Mouse (Mus musculus) spleen, adult 2 months (tissue): Measurements from ENCODE around the gene Crhr2. TPM values are rescaled to one million over a fixed set of nuclear protein-coding genes. Genes with fewer than 3 reads are reported as not detected.

Source experiments
- DNase-seq, 2 experiments: peaks; one replicate each; pipeline versions ENCODE4 v3.0.0 to v3.0.0-alpha.2; 2012 to 2021; ENCODE audit warnings: low spot score in 2 of 2, low read depth in 1 of 2
- H3K27ac ChIP-seq: fragments of 200-500 bp; 2 replicates; pipeline ENCODE4 v1.5.1; 2012; ENCODE audit warnings: low read length, inconsistent platforms; ENCODE audit not compliant: insufficient read depth
- H3K27me3 ChIP-seq: fragments of 200-500 bp; 2 replicates; pipeline ENCODE4 v1.6.1; 2012; ENCODE audit warnings: mild to moderate bottlenecking, moderate library complexity, low read length, inconsistent platforms; ENCODE audit not compliant: control insufficient read depth, insufficient read depth
- H3K36me3 ChIP-seq: fragments of 200-500 bp; 2 replicates; pipeline ENCODE4 v1.6.1; 2012; ENCODE audit warnings: mild to moderate bottlenecking, low read length, inconsistent platforms; ENCODE audit not compliant: control insufficient read depth, insufficient read depth
- H3K4me1 ChIP-seq: fragments of 200-500 bp; 2 replicates; pipeline ENCODE4 v1.6.1; 2011; ENCODE audit warnings: inconsistent platforms; ENCODE audit not compliant: control insufficient read depth, insufficient read depth, insufficient read length
- H3K4me3 ChIP-seq: fragments of 200-500 bp; 2 replicates; pipeline ENCODE4 v1.5.1; 2011; ENCODE audit warnings: mild to moderate bottlenecking, inconsistent platforms; ENCODE audit not compliant: insufficient read depth, insufficient read length; ENCODE audit errors: extremely low read depth
- CTCF ChIP-seq: fragments of 200-500 bp; IDR thresholded peaks from 2 replicates; pipeline ENCODE4 v1.5.1; 2011; ENCODE audit warnings: mild to moderate bottlenecking, inconsistent platforms; ENCODE audit not compliant: insufficient read depth, insufficient read length, insufficient replicate concordance; ENCODE audit errors: extremely low read depth
- POLR2A ChIP-seq: fragments of 200-500 bp; IDR thresholded peaks from 2 replicates; pipeline ENCODE4 v1.6.1; 2011; ENCODE audit warnings: low read depth, low read length, inconsistent platforms
- WGBS: fragments of 180-500 bp; shearing (Covaris S2); methylation state at CpG from one replicate; pipeline ENCODE4 v1.1.7; 2018; 5-methylcytosine and 5-hydroxymethylcytosine counted together
- polyA plus RNA-seq: library from polyadenylated mRNA; depleted of rRNA; stranded (reverse); fragments of >200 nt; gene quantifications from 2 replicates; pipeline ENCODE4 v1.2.3, GENCODE M21; 2012

Gene Crhr2
- polyA plus RNA-seq, 1 experiment, result 0.07 TPM

DNA sequence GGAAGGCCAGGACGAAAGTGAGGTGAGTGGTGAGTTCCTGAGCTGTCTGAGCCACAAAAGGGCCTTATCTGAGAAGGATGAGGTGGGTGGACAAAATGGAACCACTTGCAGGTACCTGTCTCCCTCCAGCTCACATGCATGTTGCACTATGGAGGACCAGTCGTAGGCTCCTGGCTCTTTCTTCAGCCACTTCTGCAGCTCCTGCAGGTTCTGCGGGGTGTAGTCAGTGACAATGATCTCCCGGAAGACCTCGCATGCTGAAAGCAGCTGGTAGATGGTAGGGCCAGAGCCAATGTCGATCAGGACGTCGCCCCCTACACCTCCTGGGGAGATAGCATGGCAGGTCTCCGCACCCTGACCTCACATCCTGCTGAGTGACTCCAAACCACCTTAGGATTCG, 40.4 kb upstream of the Crhr2 start:
- WGBS, result 80% methylated on average over 10 of the region's 10 CpGs
- H3K27me3 ChIP-seq, result no peaks in the 10 kb centered on the region
- H3K36me3 ChIP-seq, result no peaks in the 10 kb centered on the region
- no peaks in the 10 kb centered on the region for H3K4me1 ChIP-seq
- H3K4me3 ChIP-seq, result no peak overlapping the region
- TF ChIP-seq CTCF, result no peak
- no peak for TF ChIP-seq POLR2A
- DNase-seq, result no peak
- H3K27ac ChIP-seq, result no peak overlapping the region

DNA sequence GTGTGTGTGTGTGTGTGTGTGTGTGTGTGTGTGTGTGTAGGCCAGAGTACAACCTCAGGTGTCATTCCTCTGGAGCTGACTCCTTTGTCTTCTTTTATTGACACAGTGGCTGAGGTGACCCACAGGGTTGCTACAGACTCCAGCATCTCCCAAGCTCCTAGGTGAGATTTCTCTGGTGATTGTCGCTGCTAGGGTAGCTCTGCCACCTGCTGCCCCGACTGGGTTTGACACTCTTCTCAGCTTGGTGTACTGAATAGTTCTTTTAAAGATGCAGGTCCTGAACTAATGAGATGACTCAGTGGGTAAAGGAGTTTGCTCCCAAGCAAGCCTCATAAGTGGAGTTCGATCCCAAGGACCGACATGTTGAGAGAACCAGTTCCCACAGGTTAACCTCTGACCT, 38.8 kb upstream of the Crhr2 start:
- Histone ChIP-seq H3K4me1 (no peaks in the 10 kb centered on the region; the same call in 1 of the 2 replicates), H3K4me3 (no peak overlapping the region), H3K27ac (no peak overlapping the region), H3K36me3 (no peaks in the 10 kb centered on the region), H3K27me3 (no peaks in the 10 kb centered on the region)
- DNase-seq, result no peak
- WGBS, result 64% methylated on average over 4 of the region's 4 CpGs
- TF ChIP-seq CTCF, result no peak
- no peak for TF ChIP-seq POLR2A

- no peak for DNase-seq
- Histone ChIP-seq H3K36me3 (no peaks in the 10 kb centered on the region), H3K4me1 (no peaks in the 10 kb centered on the region; the same call in 1 of the 2 replicates), H3K27ac (no peak overlapping the region), H3K27me3 (no peaks in the 10 kb centered on the region), H3K4me3 (no peak overlapping the region)
- WGBS, result 72% methylated on average over 5 of the region's 5 CpGs
- TF ChIP-seq POLR2A (no peak), CTCF (no peak)
Measured at GRCm38 (mm10) chr6:55169818-55170217, 37.0 kb upstream of the Crhr2 start.

- no peaks in the 10 kb centered on the region for H3K36me3 ChIP-seq
- H3K4me3 ChIP-seq, result no peak overlapping the region
- no peaks in the 10 kb centered on the region; the same call in 1 of the 2 replicates for H3K4me1 ChIP-seq
- 42% methylated on average over 7 of the region's 7 CpGs for WGBS
- no peaks in the 10 kb centered on the region for H3K27me3 ChIP-seq
- no peak for TF ChIP-seq POLR2A
- peak; percentile 79; the same call in 1 of the 2 replicates for TF ChIP-seq CTCF
- peak; percentile 25 to 53 for DNase-seq
- no peak overlapping the region for H3K27ac ChIP-seq
Measured at GRCm38 (mm10) chr6:55166777-55167463, 34.1 kb upstream of the Crhr2 start.

- Histone ChIP-seq H3K4me1 (no peaks in the 10 kb centered on the region; the same call in 1 of the 2 replicates), H3K27me3 (no peaks in the 10 kb centered on the region)
Measured at GRCm38 (mm10) chr6:55163046-55163584, 30.3 kb upstream of the Crhr2 start.

GRCm38 (mm10) chr6:55161311-55161761, 28.5 kb upstream of the Crhr2 start:
- no peak overlapping the region for H3K4me3 ChIP-seq
- H3K4me1 ChIP-seq, result no peaks in the 10 kb centered on the region
- 31% methylated on average over 5 of the region's 5 CpGs for WGBS
- TF ChIP-seq POLR2A, result no peak
- TF ChIP-seq CTCF, result no peak
- no peak for DNase-seq
- no peaks in the 10 kb centered on the region for H3K36me3 ChIP-seq
- H3K27me3 ChIP-seq, result no peaks in the 10 kb centered on the region
- H3K27ac ChIP-seq, result no peak overlapping the region

More at GRCm38 (mm10) chr6:55163046-55163584, 30.3 kb upstream of the Crhr2 start:
- no peak overlapping the region for H3K4me3 ChIP-seq
- DNase-seq, result no peak
- H3K27ac ChIP-seq, result no peak overlapping the region
- H3K36me3 ChIP-seq, result no peaks in the 10 kb centered on the region
- 83% methylated on average over 8 of the region's 8 CpGs for WGBS
- TF ChIP-seq CTCF (no peak), POLR2A (no peak)

- no peaks in the 10 kb centered on the region for H3K36me3 ChIP-seq
- H3K27me3 ChIP-seq, result no peaks in the 10 kb centered on the region
- H3K27ac ChIP-seq, result no peak overlapping the region
- H3K4me1 ChIP-seq, result no peaks in the 10 kb centered on the region
- H3K4me3 ChIP-seq, result no peak overlapping the region
- no peak for TF ChIP-seq CTCF
- TF ChIP-seq POLR2A, result no peak
- no peak for DNase-seq
- WGBS, result 79% methylated on average over 1 of the region's 1 CpGs
Measured at GRCm38 (mm10) chr6:55159256-55159655, 26.4 kb upstream of the Crhr2 start.
